Mouse (Mus musculus) ES-E14 (cell line): ENCODE results near the gene Dap. TPM values are rescaled to one million over a fixed set of nuclear protein-coding genes. Genes with fewer than 3 reads are reported as not detected.

Source experiments
- DNase-seq: peaks from one replicate; pipeline ENCODE4 v3.0.0-alpha.2; 2013; ENCODE audit warnings: low read depth, low spot score
- H3K27ac ChIP-seq: 2 replicates; pipeline ENCODE4 v1.5.1; 2012; ENCODE audit warnings: low read depth, mild to moderate bottlenecking, low read length, moderate library complexity, mixed read lengths; ENCODE audit not compliant: poor library complexity, insufficient read depth, severe bottlenecking
- H3K36me3 ChIP-seq: 2 replicates; pipeline ENCODE4 v1.6.1; 2012; ENCODE audit warnings: mild to moderate bottlenecking, low read length, moderate library complexity, mixed read lengths; ENCODE audit not compliant: control insufficient read depth, poor library complexity, insufficient read depth, severe bottlenecking
- H3K4me1 ChIP-seq, 2 experiments: fragments of 150-350 bp in 1 of 2; sonication (generic) in 1 of 2; 2 replicates each; pipeline ENCODE4 v1.6.1; 2012; ENCODE audit warnings: low read length in 2 of 2, mild to moderate bottlenecking in 1 of 2, mixed read lengths in 1 of 2; ENCODE audit not compliant: control insufficient read depth in 2 of 2, insufficient read depth in 2 of 2, poor library complexity in 1 of 2
- H3K4me3 ChIP-seq, 2 experiments: fragments of 150-350 bp in 1 of 2; sonication (generic) in 1 of 2; 2 replicates each; pipeline ENCODE4 v1.5.1; 2012; ENCODE audit warnings: low read length in 2 of 2, low read depth in 1 of 2, mild to moderate bottlenecking in 1 of 2, mixed read lengths in 1 of 2; ENCODE audit not compliant: insufficient read depth in 1 of 2, poor library complexity in 1 of 2, severe bottlenecking in 1 of 2
- H3K9ac ChIP-seq: 2 replicates; pipeline ENCODE4 v1.6.1; 2012; ENCODE audit warnings: low read depth, mild to moderate bottlenecking, low read length, mixed read lengths; ENCODE audit not compliant: poor library complexity, insufficient read depth, severe bottlenecking
- H3K9me3 ChIP-seq: fragments of 150-350 bp; sonication (generic); 2 replicates; pipeline ENCODE4 v1.6.1; 2012; ENCODE audit warnings: low read depth, mild to moderate bottlenecking, low read length; ENCODE audit not compliant: control insufficient read depth, insufficient read depth
- CHD2 ChIP-seq: IDR thresholded peaks from 2 replicates; pipeline ENCODE4 v1.6.1; 2014; ENCODE audit warnings: mild to moderate bottlenecking, low read depth, low read length, inconsistent platforms
- HCFC1 ChIP-seq: IDR thresholded peaks from 2 replicates; pipeline ENCODE4 v1.6.1; 2012; ENCODE audit warnings: low read length, inconsistent platforms, borderline replicate concordance; ENCODE audit not compliant: insufficient read depth
- MAFK ChIP-seq: IDR thresholded peaks from 2 replicates; pipeline ENCODE4 v1.6.1; 2014; ENCODE audit warnings: mild to moderate bottlenecking, low read depth, low read length, inconsistent platforms; ENCODE audit not compliant: insufficient read depth
- ZC3H11A ChIP-seq: IDR thresholded peaks from 2 replicates; pipeline ENCODE4 v1.6.1; 2012; ENCODE audit warnings: low read depth, mild to moderate bottlenecking, inconsistent platforms, low read length, borderline replicate concordance
- ZNF384 ChIP-seq: IDR thresholded peaks from 2 replicates; pipeline ENCODE4 v1.6.1; 2012; ENCODE audit warnings: low read depth, low read length, inconsistent platforms
- in situ Hi-C, 2 experiments: fragments of 600-800 bp; cut with MboI; formaldehyde crosslinking; loops; one replicate each; pipeline ENCODE4 v1.15.1; 2025; ENCODE audit warnings: low sequenced_read_pairs in 2 of 2, inconsistent platforms in 1 of 2; ENCODE audit not compliant: unreplicated experiment in 2 of 2
- total RNA-seq: library from RNA; depleted of rRNA; stranded (reverse); fragments of 300-350 nt; gene quantifications from 2 replicates; pipeline ENCODE4 v1.2.3, GENCODE M21; 2012

Dap gene
- total RNA-seq, 1 experiment, result 4.1 TPM

DNA sequence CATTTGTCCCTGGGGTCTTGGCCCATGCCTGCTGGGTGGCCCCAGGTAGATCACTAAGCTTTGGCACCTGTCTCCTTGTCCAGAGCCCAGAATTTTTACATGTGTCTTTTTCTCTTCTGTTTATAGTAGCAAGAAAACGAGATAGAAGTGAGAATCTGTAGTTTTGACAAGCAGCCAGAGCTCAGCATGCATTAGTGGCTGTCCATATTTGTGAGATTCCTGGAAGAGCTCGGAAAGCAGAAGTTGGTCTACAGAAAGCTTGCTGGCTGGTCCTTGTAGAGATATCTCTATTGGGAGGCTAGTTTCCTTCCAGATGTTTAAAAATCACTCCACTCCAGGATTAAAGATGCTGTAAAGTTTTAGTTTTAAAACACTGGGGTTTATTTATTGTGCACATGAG, 25.9 kb downstream of the Dap start:
- Histone ChIP-seq H3K27ac (no peak overlapping the region), H3K36me3 (no peaks in the 10 kb centered on the region), H3K9ac (no peak overlapping the region), H3K9me3 (no peaks in the 10 kb centered on the region), H3K4me3 (no peak overlapping the region), H3K4me1 (peaks cover 3 to 6% of the 10 kb centered on the region in 2 experiments; a peak in 2 of 4 replicates)
- DNase-seq, result no peak
- TF ChIP-seq MAFK (no peak), ZNF384 (no peak), CHD2 (no peak), HCFC1 (no peak), ZC3H11A (no peak)
- in situ Hi-C loops, result loop anchor here in 1 of 2 experiments (25.0 kb wide), 1 partner anchor 313 kb away; no protein-coding TSS in a partner anchor

DNA sequence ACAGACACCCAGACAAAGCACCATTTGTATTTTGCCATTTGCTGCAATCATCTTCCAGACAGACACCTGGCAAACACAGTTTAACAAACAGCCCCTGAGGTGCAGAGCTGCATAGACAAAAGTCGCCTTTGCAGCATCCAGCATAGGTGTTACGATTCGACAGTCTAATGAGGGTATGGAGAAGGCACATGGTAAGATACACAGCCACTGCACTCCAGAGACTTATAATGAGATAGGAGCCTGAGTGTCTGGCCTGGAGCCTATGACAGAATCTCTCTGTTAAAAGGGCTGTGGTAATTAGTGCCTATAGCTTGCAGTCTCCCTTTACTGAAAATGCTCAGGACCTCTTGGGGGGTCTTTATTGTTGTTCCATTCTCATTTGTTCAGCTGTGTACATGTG, 26.6 kb downstream of the Dap start:
- no peaks in the 10 kb centered on the region for H3K36me3 ChIP-seq
- no peak overlapping the region for H3K27ac ChIP-seq
- TF ChIP-seq ZC3H11A (no peak), HCFC1 (no peak), CHD2 (no peak), ZNF384 (no peak), MAFK (no peak)
- H3K4me1 ChIP-seq, result peaks cover 3 to 6% of the 10 kb centered on the region in 2 experiments; a peak in 2 of 4 replicates
- H3K9ac ChIP-seq, result no peak overlapping the region
- no peaks in the 10 kb centered on the region for H3K9me3 ChIP-seq
- no peak overlapping the region for H3K4me3 ChIP-seq
- in situ Hi-C loops, result loop anchor here in 1 of 2 experiments (25.0 kb wide), 1 partner anchor 313 kb away; no protein-coding TSS in a partner anchor
- DNase-seq, result no peak

DNA sequence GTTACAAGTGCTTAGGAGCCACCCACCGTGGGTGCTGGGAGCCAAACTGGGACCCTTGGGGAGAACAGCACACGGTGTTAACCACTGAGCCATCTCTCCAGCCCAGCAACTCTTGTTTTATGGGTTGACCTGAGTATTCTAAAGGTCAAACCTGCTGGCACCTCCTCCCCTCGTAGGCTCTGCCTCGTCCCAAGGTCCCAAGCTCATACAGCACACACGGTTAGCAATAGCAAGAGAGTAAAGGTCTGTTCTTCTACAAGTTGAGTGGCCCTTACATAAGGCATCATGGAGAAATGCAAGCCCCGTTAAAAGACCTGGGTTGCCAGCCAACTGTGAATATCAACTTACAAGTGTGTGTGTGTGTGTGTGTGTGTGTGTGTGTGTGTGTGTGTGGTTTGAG, 27.1 kb downstream of the Dap start:
- DNase-seq, result no peak
- Histone ChIP-seq H3K27ac (no peak overlapping the region), H3K36me3 (no peaks in the 10 kb centered on the region), H3K4me3 (no peak overlapping the region), H3K4me1 (peaks cover 3 to 4% of the 10 kb centered on the region in 2 experiments; a peak in 2 of 4 replicates), H3K9me3 (no peaks in the 10 kb centered on the region), H3K9ac (no peak overlapping the region)
- no peak for TF ChIP-seq MAFK
- in situ Hi-C loops, result loop anchor here in 1 of 2 experiments (25.0 kb wide), 1 partner anchor 314 kb away; no protein-coding TSS in a partner anchor

DNA sequence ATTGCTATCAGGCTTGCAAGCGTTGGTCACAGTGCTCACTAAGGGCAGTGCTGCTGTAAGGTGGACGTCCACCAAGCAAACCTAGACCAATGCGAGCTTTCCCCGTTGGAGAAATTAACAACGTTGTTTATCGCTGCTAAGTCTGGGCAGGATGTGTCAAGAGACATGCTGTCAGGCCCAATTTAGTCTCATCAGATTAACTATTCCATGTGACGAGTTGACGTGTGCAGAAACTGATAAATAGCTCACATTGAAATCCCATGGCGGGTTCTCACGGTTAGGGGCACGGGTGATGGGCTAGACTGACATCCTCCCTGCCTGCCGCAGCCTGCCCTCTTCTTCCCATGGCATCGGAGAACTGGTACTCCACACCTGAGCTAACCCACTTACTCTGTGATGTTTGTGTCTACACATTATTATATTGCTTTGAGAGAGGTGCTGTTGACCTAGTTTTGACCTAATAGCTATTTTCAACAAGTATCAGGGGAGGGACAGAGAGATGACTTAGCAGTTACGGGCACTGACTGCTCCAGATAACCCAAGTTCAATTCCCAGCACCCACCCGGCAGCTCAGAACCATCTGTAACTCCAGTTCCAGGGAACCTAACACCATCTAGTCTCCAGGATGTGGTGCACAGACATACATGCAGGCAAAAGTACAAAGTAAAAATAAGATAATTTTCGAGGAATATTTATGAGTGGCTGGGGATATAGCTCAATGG, 28.6 kb downstream of the Dap start:
- in situ Hi-C loops, result loop anchor here in 1 of 2 experiments (25.0 kb wide), 1 partner anchor 315 kb away; no protein-coding TSS in a partner anchor

More for the DNA sequence above, 28.6 kb downstream of the Dap start:
- no peaks in the 10 kb centered on the region for H3K9me3 ChIP-seq
- TF ChIP-seq HCFC1 (no peak), ZC3H11A (no peak), ZNF384 (no peak), MAFK (no peak), CHD2 (no peak)
- H3K9ac ChIP-seq, result no peak overlapping the region
- H3K4me1 ChIP-seq, result peaks cover 2 to 3% of the 10 kb centered on the region in 2 experiments; a peak in 2 of 4 replicates
- H3K36me3 ChIP-seq, result no peaks in the 10 kb centered on the region
- H3K27ac ChIP-seq, result no peak overlapping the region
- no peak for DNase-seq
- H3K4me3 ChIP-seq, result no peak overlapping the region
